Mouse (Mus musculus) forebrain, embryonic 13.5 days (tissue): ENCODE results near the gene Pnma3. TPM values are rescaled to one million over a fixed set of nuclear protein-coding genes. Genes with fewer than 3 reads are reported as not detected.
"Not testable (repeated sequence)": the region's sequence is repeated elsewhere in the genome, so short reads cannot be mapped to it uniquely, and the experiment has no call there.

Source experiments
- ATAC-seq: fragments of 200-750 bp; cut with Nextera tagmentation; 2 replicates; pipeline ENCODE4 v1.8.0; 2017
- H3K27ac ChIP-seq: fragments of 300-500 bp; sonication (generic); 2 replicates; pipeline ENCODE4 v1.5.1; 2015; ENCODE audit warnings: inconsistent platforms, mild to moderate bottlenecking, moderate library complexity
- H3K27me3 ChIP-seq: fragments of 300-500 bp; sonication (generic); 2 replicates; pipeline ENCODE4 v1.6.1; 2015; ENCODE audit warnings: mild to moderate bottlenecking, inconsistent platforms
- H3K36me3 ChIP-seq: fragments of 300-500 bp; sonication (generic); 2 replicates; pipeline ENCODE4 v1.6.1; 2015; ENCODE audit warnings: mild to moderate bottlenecking, inconsistent platforms; ENCODE audit not compliant: poor library complexity, severe bottlenecking
- H3K4me1 ChIP-seq: fragments of 300-500 bp; sonication (generic); 2 replicates; pipeline ENCODE4 v1.6.1; 2015; ENCODE audit warnings: inconsistent platforms
- H3K4me2 ChIP-seq: fragments of 300-500 bp; sonication (generic); 2 replicates; pipeline ENCODE4 v1.6.1; 2015; ENCODE audit warnings: inconsistent platforms, mild to moderate bottlenecking, moderate library complexity
- H3K4me3 ChIP-seq: fragments of 300-500 bp; sonication (generic); 2 replicates; pipeline ENCODE4 v1.5.1; 2015; ENCODE audit warnings: mild to moderate bottlenecking, inconsistent platforms
- H3K9ac ChIP-seq: fragments of 300-500 bp; sonication (generic); 2 replicates; pipeline ENCODE4 v1.6.1; 2015; ENCODE audit warnings: mild to moderate bottlenecking, inconsistent platforms
- H3K9me3 ChIP-seq: fragments of 300-500 bp; sonication (generic); replicated peaks from 2 replicates; pipeline ENCODE4 v1.6.1; 2016; ENCODE audit warnings: inconsistent platforms
- WGBS: fragments of 180-500 bp; shearing (Covaris S2); methylation state at CpG from one replicate; pipeline ENCODE4 v1.1.7; 2015; 5-methylcytosine and 5-hydroxymethylcytosine counted together
- polyA plus RNA-seq: library from polyadenylated mRNA; unstranded; fragments of >200 nt; fragmentation: Nextera tagmentation; extraction: Ambion mirVana; gene quantifications from 2 replicates; pipeline ENCODE4 v1.2.1, GENCODE M21; 2015

The Pnma3 gene
- polyA plus RNA-seq, 1 experiment from 2014 or later, result 1.7 TPM

- H3K36me3 ChIP-seq, H3K27me3 ChIP-seq, H3K9me3 ChIP-seq, ATAC-seq, H3K4me1 ChIP-seq, H3K4me2 ChIP-seq, H3K9ac ChIP-seq, H3K4me3 ChIP-seq, H3K27ac ChIP-seq: not testable (repeated sequence)
- no CpG with 5 or more reads among the region's 7 CpGs for WGBS
These were observed 52.2 kb downstream of the Pnma3 start, which contains the start of gene Gm14685 for GRCm38 (mm10) chrX:73116747-73117146. Gene Gm14685 (plus strand): TSS chrX:73117047.

Other genes starting within 250 kb of the Pnma3 start
- gene Gabrq, start 239.6 kb upstream of the Pnma3 start, polyA plus RNA-seq, result 1.5 and 1.9 TPM in 2 replicates
- 104 TPM in 2 replicates for gene Cetn2, start 146.4 kb upstream of the Pnma3 start, polyA plus RNA-seq
- gene Nsdhl, start 146.2 kb upstream of the Pnma3 start, polyA plus RNA-seq, result 37.4 and 39.1 TPM in 2 replicates
- gene Zfp185, start 77.4 kb upstream of the Pnma3 start, polyA plus RNA-seq, result 0.67 and 0.86 TPM in 2 replicates
- not detected in 2 replicates for gene Pnma5, start 27.7 kb upstream of the Pnma3 start, polyA plus RNA-seq
- 0.23 and 0.49 TPM in 2 replicates for gene Xlr4a, start 17.7 kb downstream of the Pnma3 start, polyA plus RNA-seq
- 2.9 and 3.4 TPM in 2 replicates for gene Xlr3a, start 32.3 kb downstream of the Pnma3 start, polyA plus RNA-seq
- 0.32 and 1.0 TPM in 2 replicates for gene Gm14685, start 52.3 kb downstream of the Pnma3 start, polyA plus RNA-seq
- not detected in 2 replicates for gene Xlr5b, start 84.0 kb downstream of the Pnma3 start, polyA plus RNA-seq
- 0.21 and 0.53 TPM in 2 replicates for gene DXBay18, start 84.7 kb downstream of the Pnma3 start, polyA plus RNA-seq
- not detected in 2 replicates for gene Spin2d, start 112.2 kb downstream of the Pnma3 start, polyA plus RNA-seq
- 12.1 and 12.3 TPM in 2 replicates for gene Xlr3b, start 127.4 kb downstream of the Pnma3 start, polyA plus RNA-seq
- 0.25 and 0.43 TPM in 2 replicates for gene Xlr4b, start 149.5 kb downstream of the Pnma3 start, polyA plus RNA-seq
- gene F8a, start 163.5 kb downstream of the Pnma3 start, polyA plus RNA-seq, result 21.6 and 22.2 TPM in 2 replicates
- not detected in 2 replicates for gene Xlr4c, start 178.3 kb downstream of the Pnma3 start, polyA plus RNA-seq
- not detected in 2 replicates for gene Xlr3c, start 200.6 kb downstream of the Pnma3 start, polyA plus RNA-seq
- not detected in 2 replicates for gene Xlr5a, start 228.2 kb downstream of the Pnma3 start, polyA plus RNA-seq
- gene Xlr5c, start 228.2 kb downstream of the Pnma3 start, polyA plus RNA-seq, result not detected in 2 replicates